Mouse (Mus musculus) thymus, adult 2 months (tissue): ENCODE measurements at regions not wholly inside any gene's neighbourhood (a gene's known extent, or its start where the extent isn't known, plus 50 kb on each side); places are given as distances from the start of the nearest gene placed in this dataset.

ENCODE experiments used
- DNase-seq: peaks from one replicate; pipeline ENCODE4 v3.0.0; 2021
- H3K27ac ChIP-seq: fragments of 200-500 bp; 2 replicates; pipeline ENCODE4 v1.5.1; 2012; ENCODE audit warnings: low read length, control low read depth; ENCODE audit not compliant: control insufficient read depth, insufficient read depth
- H3K27me3 ChIP-seq: fragments of 200-500 bp; 2 replicates; pipeline ENCODE4 v1.6.1; 2012; ENCODE audit warnings: mild to moderate bottlenecking, low read length, moderate library complexity, mixed read lengths; ENCODE audit not compliant: control insufficient read depth, insufficient read depth
- H3K36me3 ChIP-seq: fragments of 200-500 bp; 2 replicates; pipeline ENCODE4 v1.6.1; 2012; ENCODE audit warnings: mild to moderate bottlenecking, low read length, moderate library complexity; ENCODE audit not compliant: control insufficient read depth, insufficient read depth
- H3K4me1 ChIP-seq: fragments of 200-500 bp; replicated peaks from 2 replicates; pipeline ENCODE4 v1.6.1; 2012; ENCODE audit warnings: low read length; ENCODE audit not compliant: control insufficient read depth, insufficient read depth
- H3K4me3 ChIP-seq: fragments of 200-500 bp; 2 replicates; pipeline ENCODE4 v1.5.1; 2012; ENCODE audit warnings: mild to moderate bottlenecking, low read length, control low read depth, moderate library complexity; ENCODE audit not compliant: control insufficient read depth, insufficient read depth
- CTCF ChIP-seq: fragments of 200-500 bp; IDR thresholded peaks from 2 replicates; pipeline ENCODE4 v1.5.1; 2012; ENCODE audit warnings: mild to moderate bottlenecking, control low read depth, low read length, moderate library complexity, borderline replicate concordance; ENCODE audit not compliant: control insufficient read depth, poor library complexity, insufficient read depth; ENCODE audit errors: extremely low read depth
- POLR2A ChIP-seq: fragments of 200-500 bp; IDR thresholded peaks from 2 replicates; pipeline ENCODE4 v1.6.1; 2012; ENCODE audit warnings: mild to moderate bottlenecking, low read length, control low read depth, moderate library complexity; ENCODE audit not compliant: control insufficient read depth, poor library complexity, insufficient read depth; ENCODE audit errors: extremely low read depth
- WGBS: fragments of 180-500 bp; shearing (Covaris S2); methylation state at CpG from one replicate; pipeline ENCODE4 v1.1.7; 2018; 5-methylcytosine and 5-hydroxymethylcytosine counted together

DNA sequence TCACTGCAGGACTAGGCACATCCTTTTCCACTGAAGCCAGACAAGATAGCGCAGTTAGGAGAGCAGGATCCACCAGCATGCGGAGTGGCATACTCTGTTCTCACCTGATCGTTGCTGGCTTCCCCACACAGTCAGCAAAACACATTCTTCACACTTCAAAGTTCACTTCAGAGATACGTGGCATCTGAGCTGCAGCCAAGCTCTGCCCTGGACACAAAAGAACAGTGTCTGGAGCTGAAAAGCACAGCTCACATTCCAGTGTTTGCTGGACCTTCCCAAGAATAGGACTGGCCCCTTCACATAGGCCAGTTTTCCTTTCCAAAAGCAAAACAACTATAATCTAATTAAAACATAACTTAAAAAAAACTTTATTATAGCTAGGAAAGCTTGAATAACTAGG lies 264.7 kb upstream of the Spred2 start:
- DNase-seq = no peak
- H3K27ac ChIP-seq = no peak overlapping the region

DNA sequence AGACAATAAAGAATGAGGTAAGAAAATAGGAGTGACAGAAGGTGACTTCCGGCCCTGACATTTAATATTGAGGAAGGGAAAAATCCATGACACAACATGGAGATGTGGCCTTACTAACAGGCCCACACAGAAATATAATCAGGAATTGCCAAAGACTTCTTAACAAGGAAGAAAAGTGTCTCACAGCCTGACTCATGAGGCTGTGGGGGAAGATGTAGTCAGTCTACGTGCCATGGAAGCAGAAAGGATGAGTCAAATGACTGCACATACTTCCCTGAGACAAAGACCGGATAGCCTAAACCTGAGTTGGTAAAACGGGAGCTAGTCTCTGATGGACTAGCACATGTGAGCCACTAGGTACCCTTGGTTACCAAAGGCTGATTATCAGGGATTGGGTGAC lies 257.4 kb upstream of the Spred2 start:
- no peaks in the 10 kb centered on the region for H3K36me3 ChIP-seq
- no peaks in the 10 kb centered on the region for H3K27me3 ChIP-seq
- WGBS = 97% methylated on average over 4 of the region's 4 CpGs
- H3K4me1 ChIP-seq = no peaks in the 10 kb centered on the region
- TF ChIP-seq POLR2A = no peak
- TF ChIP-seq CTCF = no peak
- H3K4me3 ChIP-seq = no peak overlapping the region
- DNase-seq = no peak
- no peak overlapping the region for H3K27ac ChIP-seq

More for the DNA sequence above, 264.7 kb upstream of the Spred2 start:
- Histone ChIP-seq H3K27me3 (no peaks in the 10 kb centered on the region), H3K4me3 (no peak overlapping the region), H3K4me1 (no peaks in the 10 kb centered on the region), H3K36me3 (no peaks in the 10 kb centered on the region)
- WGBS = 90% methylated on average over 4 of the region's 4 CpGs
- TF ChIP-seq POLR2A = no peak
- TF ChIP-seq CTCF = no peak

GRCm38 (mm10) chr11:19670853-19671530 lies 253.2 kb upstream of the Spred2 start:
- DNase-seq = no peak
- H3K27ac ChIP-seq = no peak overlapping the region
- no peak overlapping the region for H3K4me3 ChIP-seq
- H3K36me3 ChIP-seq = no peaks in the 10 kb centered on the region
- 67% methylated on average over 13 of the region's 13 CpGs for WGBS
- H3K27me3 ChIP-seq = no peaks in the 10 kb centered on the region
- TF ChIP-seq POLR2A (no peak), CTCF (no peak)
- H3K4me1 ChIP-seq = no peaks in the 10 kb centered on the region

DNA sequence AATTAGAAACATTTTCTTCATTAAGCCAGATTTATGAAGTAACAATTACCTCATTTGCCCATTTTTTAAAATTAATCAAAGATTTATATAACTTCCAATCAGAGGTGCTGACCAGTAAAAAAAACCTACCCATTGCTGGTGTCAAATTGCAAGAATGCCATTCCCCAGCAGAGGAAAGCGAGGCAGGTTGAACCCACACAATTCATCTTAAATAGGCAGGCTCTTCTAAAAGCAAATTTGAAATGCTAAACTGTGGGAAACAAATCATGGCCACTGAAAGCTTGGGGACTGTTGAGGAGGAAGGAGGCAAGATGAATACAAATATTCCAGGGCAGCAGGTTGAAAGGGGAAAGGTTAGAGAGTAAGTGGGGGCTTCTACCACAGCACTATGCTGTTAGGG lies 251.2 kb upstream of the Spred2 start:
- DNase-seq = no peak
- H3K36me3 ChIP-seq = no peaks in the 10 kb centered on the region
- H3K27ac ChIP-seq = no peak overlapping the region
- no peaks in the 10 kb centered on the region for H3K4me1 ChIP-seq
- no peaks in the 10 kb centered on the region for H3K27me3 ChIP-seq
- 92% methylated on average over 1 of the region's 1 CpGs for WGBS
- H3K4me3 ChIP-seq = no peak overlapping the region
- TF ChIP-seq POLR2A = no peak
- TF ChIP-seq CTCF = no peak

DNA sequence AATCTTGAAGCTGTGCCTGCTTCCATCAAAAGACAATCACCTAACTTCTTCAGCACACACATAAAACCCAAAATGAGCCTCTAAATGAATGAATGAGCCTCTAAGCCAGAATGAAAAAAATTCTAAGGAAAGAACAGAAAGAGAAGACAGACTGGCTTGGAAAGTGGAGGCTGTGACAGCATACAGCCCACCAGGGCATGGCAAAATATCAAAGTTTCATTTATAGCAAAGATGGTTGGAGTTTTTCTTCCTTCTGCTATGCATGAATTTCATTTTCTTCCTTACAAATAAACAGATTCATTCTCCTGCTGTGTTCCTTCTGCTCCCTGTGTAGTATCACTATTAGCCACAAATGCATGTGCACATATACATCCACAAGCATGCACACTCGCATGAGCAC lies 247.7 kb upstream of the Spred2 start:
- H3K4me1 ChIP-seq = no peaks in the 10 kb centered on the region
- TF ChIP-seq POLR2A (no peak), CTCF (no peak)
- no peak overlapping the region for H3K4me3 ChIP-seq
- H3K27ac ChIP-seq = no peak overlapping the region
- no peaks in the 10 kb centered on the region for H3K27me3 ChIP-seq
- no peaks in the 10 kb centered on the region for H3K36me3 ChIP-seq
- WGBS = 98% methylated on average over 1 of the region's 1 CpGs
- DNase-seq = no peak

GRCm38 (mm10) chr11:19679041-19679440 lies 245.1 kb upstream of the Spred2 start:
- WGBS = 90% methylated on average over 2 of the region's 2 CpGs
- H3K4me3 ChIP-seq = no peak overlapping the region
- TF ChIP-seq CTCF (no peak), POLR2A (no peak)
- H3K27ac ChIP-seq = no peak overlapping the region
- DNase-seq = no peak
- no peaks in the 10 kb centered on the region for H3K27me3 ChIP-seq
- H3K36me3 ChIP-seq = no peaks in the 10 kb centered on the region
- no peaks in the 10 kb centered on the region for H3K4me1 ChIP-seq

DNA sequence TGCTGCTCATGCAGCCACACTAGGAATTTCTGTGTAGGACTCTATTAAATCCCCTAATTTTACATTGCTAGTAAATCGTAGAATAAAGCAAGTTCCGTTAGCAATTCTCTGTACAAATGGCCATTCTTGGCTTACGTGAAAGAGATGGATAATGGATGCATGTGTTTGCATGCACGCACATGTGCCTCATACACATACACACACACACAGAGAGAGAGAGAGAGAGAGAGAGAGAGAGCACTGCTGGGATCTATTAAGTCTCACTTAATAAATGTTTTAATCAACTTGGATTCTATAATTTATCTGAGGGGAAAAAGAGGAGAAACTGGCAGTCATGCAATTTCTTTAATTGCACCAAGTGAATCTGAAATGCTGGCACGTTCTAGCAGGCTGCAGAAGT lies 244.5 kb upstream of the Spred2 start:
- Histone ChIP-seq H3K4me3 (no peak overlapping the region), H3K27me3 (no peaks in the 10 kb centered on the region), H3K27ac (no peak overlapping the region), H3K36me3 (no peaks in the 10 kb centered on the region), H3K4me1 (no peaks in the 10 kb centered on the region)
- WGBS = 93% methylated on average over 5 of the region's 5 CpGs
- TF ChIP-seq POLR2A (no peak), CTCF (no peak)
- DNase-seq = no peak
